8 mouse cellular contexts compared by ENCODE assay signal in genomic region chr15:12577054-12577696, GRCm38 (mm10).
DNase-seq lines count a peak whose midpoint lies in the region; ATAC-seq and TF ChIP-seq lines count a peak whose summit lies in the region.

No protein-coding gene starts in this region.

- H3K4me2 ChIP-seq in intestine, embryonic 14.5 days (ENCODE audit: low read length): peak overlapping the region; percentile 44
- peak overlapping the region; percentile 39 for H3K4me2 ChIP-seq in stomach, postnatal 0 days (replicated peaks; ENCODE audit: low read depth)

- peak; percentile 73 for ATAC-seq in common myeloid progenitor, adult 5-6 weeks (replicated peaks; ENCODE audit: low read depth, poor library complexity, severe bottlenecking)
- ATAC-seq in intestine, embryonic 14.5 days (replicated peaks; ENCODE audit: low FRiP score, low TSS enrichment, low read depth): 0 out of 2 replicates have a peak, but pooled peaks have one; percentile 56
- ATAC-seq in megakaryocyte-erythroid progenitor cell, adult 5-6 weeks (replicated peaks; ENCODE audit: low FRiP score, low TSS enrichment, poor library complexity, severe bottlenecking): peak; percentile 77; the same call in 1 of the 2 replicates
- peak; percentile 44; the same call in 1 of the 2 replicates for ATAC-seq in stomach, postnatal 0 days (ENCODE audit: low FRiP score, low TSS enrichment)

- no peaks in the 10 kb centered on the region for H3K27me3 ChIP-seq in thymus, adult 2 months (ENCODE audit: control insufficient read depth, insufficient read depth, low read length)
- no peaks in the 10 kb centered on the region for H3K27me3 ChIP-seq in intestine, embryonic 14.5 days (replicated peaks; ENCODE audit: control insufficient read depth, insufficient read depth, low read length)
- H3K27me3 ChIP-seq in stomach, postnatal 0 days (ENCODE audit: control insufficient read depth, insufficient read depth, low read length): no peaks in the 10 kb centered on the region

- no peak for TF ChIP-seq CTCF in thymus, adult 2 months (IDR thresholded peaks at IDR 0.05; ENCODE audit: borderline replicate concordance, control insufficient read depth, extremely low read depth, insufficient read depth, low read length, poor library complexity)
- TF ChIP-seq CTCF in stomach, postnatal 0 days (IDR thresholded peaks at IDR 0.05; ENCODE audit: low read depth): peak; percentile 78

- H3K4me3 ChIP-seq in thymus, adult 2 months (ENCODE audit: control insufficient read depth, insufficient read depth, low read length): no peak overlapping the region
- H3K4me3 ChIP-seq in intestine, embryonic 14.5 days (ENCODE audit: low read depth, low read length): no peak overlapping the region
- no peak overlapping the region for H3K4me3 ChIP-seq in stomach, postnatal 0 days (ENCODE audit: low read depth, low read length)

- no peak for TF ChIP-seq EP300 in stomach, postnatal 0 days (optimal IDR thresholded peaks at IDR 0.05)

- peaks cover 3% of the 10 kb centered on the region; the same call in 1 of the 2 replicates for H3K4me1 ChIP-seq in thymus, adult 2 months (replicated peaks; ENCODE audit: control insufficient read depth, insufficient read depth, low read length)
- H3K4me1 ChIP-seq in intestine, embryonic 14.5 days (replicated peaks; ENCODE audit: control insufficient read depth, insufficient read depth, low read length): peaks cover 5% of the 10 kb centered on the region; the same call in 1 of the 2 replicates
- no peaks in the 10 kb centered on the region for H3K4me1 ChIP-seq in stomach, postnatal 0 days (replicated peaks; ENCODE audit: control insufficient read depth, insufficient read depth)

- peak; percentile 41 for DNase-seq in thymus, adult 2 months
- no peak for DNase-seq in thymus, adult 18-20 months
- DNase-seq in heart, adult 11 months: peak; percentile 95
- DNase-seq in intestine, embryonic 14.5 days (ENCODE audit: low spot score): peak; percentile 67
- peak; percentile 19 to 39 for DNase-seq in left cerebral cortex, adult 18-20 months (ENCODE audit: low spot score in 2 of 2)
- peak; percentile 40 for DNase-seq in stomach, postnatal 0 days (ENCODE audit: low spot score)

- WGBS in thymus, adult 2 months: 51% methylated on average over 11 of the region's 11 CpGs
- WGBS in intestine, embryonic 14.5 days: 22% methylated on average over 11 of the region's 11 CpGs
- WGBS in stomach, postnatal 0 days: 12% methylated on average over 11 of the region's 11 CpGs

- no peaks in the 10 kb centered on the region for H3K36me3 ChIP-seq in thymus, adult 2 months (ENCODE audit: control insufficient read depth, insufficient read depth, low read length)
- no peaks in the 10 kb centered on the region for H3K36me3 ChIP-seq in intestine, embryonic 14.5 days (ENCODE audit: control insufficient read depth, insufficient read depth, low read length)
- H3K36me3 ChIP-seq in stomach, postnatal 0 days (ENCODE audit: control insufficient read depth, insufficient read depth, low read length): no peaks in the 10 kb centered on the region

- H3K27ac ChIP-seq in thymus, adult 2 months (ENCODE audit: control insufficient read depth, insufficient read depth, low read length): no peak overlapping the region
- H3K27ac ChIP-seq in intestine, embryonic 14.5 days (ENCODE audit: low read depth): no peak overlapping the region
- H3K27ac ChIP-seq in stomach, postnatal 0 days (replicated peaks): no peak overlapping the region

- 0 out of 2 replicates have a peak overlapping the region, but pooled peaks have one; percentile 17 for H3K9ac ChIP-seq in intestine, embryonic 14.5 days (ENCODE audit: low read length)
- H3K9ac ChIP-seq in stomach, postnatal 0 days (ENCODE audit: low read length): peak overlapping the region; percentile 55

- H3K9me3 ChIP-seq in intestine, embryonic 14.5 days (ENCODE audit: control insufficient read depth, low read length): no peaks in the 10 kb centered on the region
- no peaks in the 10 kb centered on the region for H3K9me3 ChIP-seq in stomach, postnatal 0 days (ENCODE audit: control insufficient read depth, low read length)

- TF ChIP-seq POLR2A in thymus, adult 2 months (IDR thresholded peaks at IDR 0.05; ENCODE audit: control insufficient read depth, extremely low read depth, insufficient read depth, low read length, poor library complexity): no peak

Comparison
In these comparisons a context has a peak if more than half of its experiments do, and no peak if none do; other contexts are left out.
1. DNase-seq: peak in thymus, adult 2 months (single experiment), heart, adult 11 months (single experiment), intestine, embryonic 14.5 days (single experiment), left cerebral cortex, adult 18-20 months (2 of 2) and stomach, postnatal 0 days (single experiment); none in thymus, adult 18-20 months (0 of 2).
2. Peak in every context shown above with its lines, with median percentiles within 50 percentile points of each other: ATAC-seq.